Mouse (Mus musculus) myocyte (in vitro differentiated cells): ENCODE measurements at regions not wholly inside any gene's neighbourhood (a gene's known extent, or its start where the extent isn't known, plus 50 kb on each side); places are given as distances from the start of the nearest gene placed in this dataset.

Experiments used
- H3K27me3 ChIP-seq: one replicate; pipeline ENCODE4 v1.6.1; 2011; ENCODE audit not compliant: control insufficient read depth, insufficient read depth, insufficient read length
- H3K36me3 ChIP-seq: one replicate; pipeline ENCODE4 v1.6.1; 2011; ENCODE audit not compliant: control insufficient read depth, insufficient read depth
- H3K4me2 ChIP-seq: one replicate; pipeline ENCODE4 v1.6.1; 2011; ENCODE audit warnings: low read depth, control low read depth
- H3K4me3 ChIP-seq: one replicate; pipeline ENCODE4 v1.5.1; 2011; ENCODE audit warnings: mild to moderate bottlenecking, control low read depth, moderate library complexity
- H3K79me2 ChIP-seq: one replicate; pipeline ENCODE4 v1.6.1; 2011; ENCODE audit not compliant: control insufficient read depth, insufficient read depth
- H3ac ChIP-seq: one replicate; pipeline ENCODE4 v1.6.1; 2011; ENCODE audit not compliant: control insufficient read depth, insufficient read length
- CEBPB ChIP-seq: IDR thresholded peaks from 2 replicates; pipeline ENCODE4 v1.6.1; 2011; ENCODE audit warnings: mild to moderate bottlenecking, moderate library complexity; ENCODE audit not compliant: poor library complexity, insufficient read depth, severe bottlenecking
- E2F4 ChIP-seq: IDR thresholded peaks from one replicate; pipeline ENCODE4 v1.6.1; 2011; ENCODE audit warnings: mild to moderate bottlenecking, control low read depth, moderate library complexity; ENCODE audit not compliant: insufficient read depth
- MAX ChIP-seq: IDR thresholded peaks from one replicate; pipeline ENCODE4 v1.6.1; 2011; ENCODE audit warnings: low read depth, mild to moderate bottlenecking, control low read depth
- MYOD1 ChIP-seq, 3 experiments: IDR thresholded peaks; one replicate each; pipeline ENCODE4 v1.6.1; 2011; ENCODE audit warnings: control low read depth in 2 of 3, low read depth in 2 of 3, mild to moderate bottlenecking in 2 of 3, moderate library complexity in 1 of 3; ENCODE audit not compliant: insufficient read length in 2 of 3, control insufficient read depth in 1 of 3
- MYOG ChIP-seq, 3 experiments: IDR thresholded peaks; one replicate each; pipeline ENCODE4 v1.6.1; 2011; ENCODE audit warnings: control low read depth in 2 of 3, low read depth in 2 of 3, mild to moderate bottlenecking in 2 of 3; ENCODE audit not compliant: insufficient read length in 2 of 3, control insufficient read depth in 1 of 3, insufficient read depth in 1 of 3
- POLR2A ChIP-seq: IDR thresholded peaks from one replicate; pipeline ENCODE4 v1.6.1; 2011; ENCODE audit warnings: low read depth, mild to moderate bottlenecking, control low read depth, moderate library complexity; ENCODE audit not compliant: insufficient read length
- POLR2AphosphoS2 ChIP-seq: IDR thresholded peaks from one replicate; pipeline ENCODE4 v1.6.1; 2011; ENCODE audit warnings: low read depth, control low read depth; ENCODE audit not compliant: insufficient read length
- REST ChIP-seq: IDR thresholded peaks from one replicate; pipeline ENCODE4 v1.6.1; 2011; ENCODE audit warnings: mild to moderate bottlenecking, control low read depth, moderate library complexity; ENCODE audit not compliant: insufficient read depth, insufficient read length
- SRF ChIP-seq: IDR thresholded peaks from one replicate; pipeline ENCODE4 v1.6.1; 2011; ENCODE audit warnings: low read depth; ENCODE audit not compliant: control insufficient read depth, insufficient read length
- TCF12 ChIP-seq: IDR thresholded peaks from one replicate; pipeline ENCODE4 v1.6.1; 2011; ENCODE audit warnings: mild to moderate bottlenecking, control low read depth; ENCODE audit not compliant: poor library complexity, insufficient read depth, severe bottlenecking
- TCF3 ChIP-seq: IDR thresholded peaks from one replicate; pipeline ENCODE4 v1.6.1; 2011; ENCODE audit warnings: low read depth, control low read depth; ENCODE audit not compliant: insufficient read length
- USF1 ChIP-seq: IDR thresholded peaks from one replicate; pipeline ENCODE4 v1.6.1; 2011; ENCODE audit warnings: low read depth, mild to moderate bottlenecking, control low read depth, moderate library complexity

- Histone ChIP-seq H3K36me3 (no peaks in the 10 kb centered on the region), H3ac (no peak overlapping the region), H3K4me3 (no peak overlapping the region), H3K27me3 (no peaks in the 10 kb centered on the region), H3K4me2 (no peak overlapping the region), H3K79me2 (no peaks in the 10 kb centered on the region)
- TF ChIP-seq REST: no peak
- TF ChIP-seq USF1: no peak
- TF ChIP-seq POLR2A: no peak
- TF ChIP-seq E2F4: no peak
- TF ChIP-seq MYOD1 (IDR thresholded peaks at IDR 0.05; ENCODE audit: control insufficient read depth in 1 of 3, insufficient read length in 2 of 3, low read depth in 2 of 3): no peak
Measured at GRCm38 (mm10) chr6:100425551-100425950, 138.3 kb upstream of the Rybp start.

- H3ac ChIP-seq: no peak overlapping the region
- peak overlapping the region; percentile 46 for H3K4me2 ChIP-seq
- H3K36me3 ChIP-seq: no peaks in the 10 kb centered on the region
- no peaks in the 10 kb centered on the region for H3K79me2 ChIP-seq
- peak; percentile 83 for TF ChIP-seq CEBPB
- TF ChIP-seq REST: no peak
- H3K4me3 ChIP-seq: no peak overlapping the region
- no peaks in the 10 kb centered on the region for H3K27me3 ChIP-seq
Measured at GRCm38 (mm10) chr6:100424788-100425403, 137.6 kb upstream of the Rybp start.

GRCm38 (mm10) chr6:100424181-100424580 is 136.9 kb upstream of the Rybp start:
- H3K36me3 ChIP-seq: no peaks in the 10 kb centered on the region
- no peak for TF ChIP-seq SRF
- no peak for TF ChIP-seq POLR2A
- no peak for TF ChIP-seq MAX
- no peak for TF ChIP-seq USF1
- TF ChIP-seq POLR2AphosphoS2: no peak
- H3K79me2 ChIP-seq: no peaks in the 10 kb centered on the region
- H3ac ChIP-seq: no peak overlapping the region
- H3K4me2 ChIP-seq: no peak overlapping the region
- H3K27me3 ChIP-seq: no peaks in the 10 kb centered on the region
- no peak overlapping the region for H3K4me3 ChIP-seq

GRCm38 (mm10) chr6:100423636-100424035 is 136.4 kb upstream of the Rybp start:
- Histone ChIP-seq H3ac (no peak overlapping the region), H3K79me2 (no peaks in the 10 kb centered on the region), H3K4me3 (no peak overlapping the region), H3K27me3 (no peaks in the 10 kb centered on the region), H3K4me2 (no peak overlapping the region), H3K36me3 (no peaks in the 10 kb centered on the region)
- TF ChIP-seq REST (no peak), E2F4 (no peak), USF1 (no peak), MAX (no peak), TCF12 (no peak), SRF (no peak), POLR2A (no peak), POLR2AphosphoS2 (no peak)

GRCm38 (mm10) chr6:100422603-100423002 is 135.3 kb upstream of the Rybp start:
- H3K36me3 ChIP-seq: no peaks in the 10 kb centered on the region
- H3K4me3 ChIP-seq: no peak overlapping the region
- no peak for TF ChIP-seq MYOG (IDR thresholded peaks at IDR 0.05; ENCODE audit: control insufficient read depth in 1 of 3, insufficient read depth in 1 of 3, insufficient read length in 2 of 3, low read depth in 2 of 3)
- no peak for TF ChIP-seq POLR2A
- TF ChIP-seq CEBPB: no peak
- TF ChIP-seq MYOD1 (IDR thresholded peaks at IDR 0.05; ENCODE audit: control insufficient read depth in 1 of 3, insufficient read length in 2 of 3, low read depth in 2 of 3): no peak
- TF ChIP-seq MAX: no peak
- TF ChIP-seq TCF3: no peak
- TF ChIP-seq USF1: no peak
- TF ChIP-seq TCF12: no peak
- TF ChIP-seq REST: no peak
- TF ChIP-seq SRF: no peak
- TF ChIP-seq POLR2AphosphoS2: no peak
- TF ChIP-seq E2F4: no peak
- H3K4me2 ChIP-seq: no peak overlapping the region
- no peaks in the 10 kb centered on the region for H3K79me2 ChIP-seq
- no peaks in the 10 kb centered on the region for H3K27me3 ChIP-seq
- H3ac ChIP-seq: no peak overlapping the region
